Mouse (Mus musculus): ENCODE results near the gene Rnaseh2a.

- TF ChIP-seq CTCF (IDR thresholded peaks at IDR 0.05; ENCODE audit: control insufficient read depth, insufficient read depth, insufficient replicate concordance, low read depth, low read length) (peak; percentile 50; the same call in 1 of the 2 replicates), POLR2A (IDR thresholded peaks at IDR 0.05; ENCODE audit: control insufficient read depth, low read depth, low read length) (no peak)
Observed at GRCm38 (mm10) chr8:84946528-84947240, 22.9 kb downstream of the Rnaseh2a start, which contains the start of gene Rtbdn.
